Mouse (Mus musculus) CH12.LX (cell line): ENCODE measurements around the gene Eya4. TPM values are rescaled to one million over a fixed set of nuclear protein-coding genes. Genes with fewer than 3 reads are reported as not detected.

Source experiments
- DNase-seq: peaks from one replicate; pipeline ENCODE4 v3.0.0-alpha.2; 2013; ENCODE audit errors: extremely low read depth
- H3K27ac ChIP-seq: 2 replicates; pipeline ENCODE4 v1.5.1; 2012; ENCODE audit warnings: low read depth, mild to moderate bottlenecking, control low read depth, moderate library complexity; ENCODE audit not compliant: insufficient read depth
- H3K27me3 ChIP-seq: replicated peaks from 2 replicates; pipeline ENCODE3; 2012; ENCODE audit warnings: inconsistent platforms
- H3K36me3 ChIP-seq, 2 experiments: replicated peaks in 1 of 2; 2 replicates each; pipeline versions ENCODE3 to v1.6.1; 2012; ENCODE audit warnings: inconsistent platforms in 1 of 2, low read length in 1 of 2, mild to moderate bottlenecking in 1 of 2, mixed read lengths in 1 of 2, moderate library complexity in 1 of 2; ENCODE audit not compliant: control insufficient read depth in 1 of 2, insufficient read depth in 1 of 2
- H3K4me1 ChIP-seq, 2 experiments: 2 replicates each; pipeline ENCODE4 v1.6.1; 2012; ENCODE audit warnings: inconsistent platforms in 1 of 2, moderate library complexity in 1 of 2; ENCODE audit not compliant: insufficient read depth in 2 of 2, control insufficient read depth in 1 of 2
- H3K4me2 ChIP-seq: 2 replicates; pipeline ENCODE4 v1.6.1; 2012; ENCODE audit warnings: low read depth, mild to moderate bottlenecking, control low read depth; ENCODE audit not compliant: poor library complexity, insufficient read depth, severe bottlenecking
- H3K4me3 ChIP-seq, 3 experiments: fragments of 150-350 bp in 1 of 3; sonication (generic) in 1 of 3; replicated peaks in 1 of 3; 2 replicates each; pipeline versions ENCODE3 to v1.5.1; 2011 to 2012; ENCODE audit warnings: low read depth in 2 of 3, low read length in 2 of 3, mild to moderate bottlenecking in 2 of 3, moderate library complexity in 2 of 3, control low read depth in 1 of 3, improper control_type of control experiment in 1 of 3, inconsistent platforms in 1 of 3, mixed read lengths in 1 of 3; ENCODE audit not compliant: poor library complexity in 1 of 3
- H3K79me2 ChIP-seq: replicated peaks from 2 replicates; pipeline ENCODE4 v1.6.1; 2012; ENCODE audit warnings: mild to moderate bottlenecking, moderate library complexity; ENCODE audit not compliant: control insufficient read depth, poor library complexity, insufficient read depth, severe bottlenecking; ENCODE audit errors: extremely low read depth
- H3K9ac ChIP-seq: 2 replicates; pipeline ENCODE4 v1.6.1; 2012; ENCODE audit warnings: low read depth, mild to moderate bottlenecking, control low read depth, moderate library complexity; ENCODE audit not compliant: insufficient read depth
- H3K9me3 ChIP-seq: replicated peaks from 2 replicates; pipeline ENCODE3; 2012; ENCODE audit warnings: low read length, inconsistent platforms, mixed read lengths
- CHD1 ChIP-seq: IDR thresholded peaks from 2 replicates; pipeline ENCODE4 v1.6.1; 2012; ENCODE audit warnings: low read depth, low read length, improper control_type of control experiment, inconsistent platforms
- CHD2 ChIP-seq: IDR thresholded peaks from 2 replicates; pipeline ENCODE4 v1.6.1; 2011; ENCODE audit warnings: low read length, improper control_type of control experiment
- E2F4 ChIP-seq: IDR thresholded peaks from 2 replicates; pipeline ENCODE4 v1.6.1; 2011; ENCODE audit warnings: low read depth, low read length, improper control_type of control experiment; ENCODE audit not compliant: insufficient replicate concordance
- EP300 ChIP-seq: IDR thresholded peaks from 2 replicates; pipeline ENCODE4 v1.6.1; 2011; ENCODE audit warnings: low read length, improper control_type of control experiment
- ETS1 ChIP-seq: conservative IDR thresholded peaks from 2 replicates; pipeline ENCODE4 v1.6.1; 2012; ENCODE audit warnings: low read depth, mild to moderate bottlenecking, inconsistent platforms, low read length, improper control_type of control experiment, moderate library complexity
- HCFC1 ChIP-seq: IDR thresholded peaks from 2 replicates; pipeline ENCODE4 v1.6.1; 2012; ENCODE audit warnings: low read depth, mild to moderate bottlenecking, inconsistent platforms, low read length, improper control_type of control experiment
- JUN ChIP-seq: IDR thresholded peaks from 2 replicates; pipeline ENCODE4 v1.6.1; 2011; ENCODE audit warnings: low read depth, mild to moderate bottlenecking, low read length, improper control_type of control experiment, moderate library complexity; ENCODE audit not compliant: insufficient read depth
- MAFK ChIP-seq: IDR thresholded peaks from 2 replicates; pipeline ENCODE4 v1.6.1; 2011; ENCODE audit warnings: low read length, improper control_type of control experiment; ENCODE audit not compliant: insufficient replicate concordance
- MAZ ChIP-seq: IDR thresholded peaks from 2 replicates; pipeline ENCODE4 v1.6.1; 2012; ENCODE audit warnings: low read depth, mild to moderate bottlenecking, inconsistent platforms, low read length, improper control_type of control experiment, moderate library complexity
- MEF2A ChIP-seq: IDR thresholded peaks from 2 replicates; pipeline ENCODE4 v1.6.1; 2014; ENCODE audit warnings: low read depth, mild to moderate bottlenecking, inconsistent platforms, low read length, improper control_type of control experiment, borderline replicate concordance
- MXI1 ChIP-seq: IDR thresholded peaks from 2 replicates; pipeline ENCODE4 v1.6.1; 2011; ENCODE audit warnings: mild to moderate bottlenecking, low read depth, low read length, improper control_type of control experiment
- NELFE ChIP-seq: IDR thresholded peaks from 2 replicates; pipeline ENCODE4 v1.6.1; 2011; ENCODE audit warnings: low read depth, low read length, improper control_type of control experiment
- NRF1 ChIP-seq: IDR thresholded peaks from 2 replicates; pipeline ENCODE4 v1.6.1; 2014; ENCODE audit warnings: low read depth, mild to moderate bottlenecking, inconsistent platforms, low read length, improper control_type of control experiment, moderate library complexity
- POLR2A ChIP-seq: IDR thresholded peaks from 2 replicates; pipeline ENCODE4 v1.6.1; 2011; ENCODE audit warnings: low read depth, mild to moderate bottlenecking, improper control_type of control experiment, low read length
- RAD21 ChIP-seq: IDR thresholded peaks from 2 replicates; pipeline ENCODE4 v1.6.1; 2011; ENCODE audit warnings: low read depth, mild to moderate bottlenecking, low read length, improper control_type of control experiment, moderate library complexity
- TCF12 ChIP-seq: IDR thresholded peaks from 2 replicates; pipeline ENCODE4 v1.6.1; 2014; ENCODE audit warnings: low read depth, mild to moderate bottlenecking, inconsistent platforms, low read length, improper control_type of control experiment
- USF1 ChIP-seq: IDR thresholded peaks from 2 replicates; pipeline ENCODE4 v1.6.1; 2014; ENCODE audit warnings: low read depth, mild to moderate bottlenecking, inconsistent platforms, low read length, improper control_type of control experiment
- USF2 ChIP-seq: conservative IDR thresholded peaks from 2 replicates; pipeline ENCODE4 v1.6.1; 2011; ENCODE audit warnings: low read depth, low read length, improper control_type of control experiment
- ZC3H11A ChIP-seq: IDR thresholded peaks from 2 replicates; pipeline ENCODE4 v1.6.1; 2012; ENCODE audit warnings: low read depth, mild to moderate bottlenecking, inconsistent platforms, low read length, improper control_type of control experiment
- ZKSCAN1 ChIP-seq: IDR thresholded peaks from 2 replicates; pipeline ENCODE4 v1.6.1; 2012; ENCODE audit warnings: low read depth, inconsistent platforms, low read length, improper control_type of control experiment, borderline replicate concordance
- ZNF384 ChIP-seq: IDR thresholded peaks from 2 replicates; pipeline ENCODE4 v1.6.1; 2012; ENCODE audit warnings: low read depth, low read length, improper control_type of control experiment, inconsistent platforms
- dilution Hi-C: fragments of 300-500 bp; cut with MboI; formaldehyde crosslinking; loops from 2 replicates; pipeline ENCODE4 v1.14.3; 2020; ENCODE audit warnings: low sequenced_read_pairs; ENCODE audit not compliant: extremely low pct_unique_long_range_greater_than_20kb, extremely low pct_ligation_motif_present
- in situ Hi-C: fragments of 300-500 bp; cut with MboI; formaldehyde crosslinking; loops from 3 replicates; pipeline ENCODE4 v1.14.3; 2019; ENCODE audit warnings: low sequenced_read_pairs, low pct_ligation_motif_present, low pct_unique_long_range_greater_than_20kb, mixed read lengths
- polyA plus RNA-seq: library from polyadenylated mRNA; unstranded; fragments of >175 nt; gene quantifications from 2 replicates; pipeline ENCODE4 v1.2.1, GENCODE M21; 2012; ENCODE audit warnings: low read depth; ENCODE audit not compliant: insufficient read length
- total RNA-seq, 2 experiments: library from RNA; depleted of rRNA; stranded (reverse); fragments of 300-350 nt in 1 of 2; fragments of >200 nt in 1 of 2; gene quantifications; 2 replicates each; pipeline ENCODE4 v1.2.3; 2012 to 2014

Eya4 gene
- total and polyA plus RNA-seq, 3 experiments, result 0.05 to 0.10 TPM; not detected in 1

- H3K4me2 ChIP-seq, result no peak overlapping the region
- no peaks in the 10 kb centered on the region for H3K27me3 ChIP-seq
- no peak overlapping the region for H3K27ac ChIP-seq
- no peaks in the 10 kb centered on the region for H3K79me2 ChIP-seq
- DNase-seq, result no peak
- H3K4me3 ChIP-seq, result no peak overlapping the region
- dilution Hi-C loops, result no loop called here
- H3K36me3 ChIP-seq, result no peaks in the 10 kb centered on the region
- no peak overlapping the region for H3K9ac ChIP-seq
- H3K9me3 ChIP-seq, result no peaks in the 10 kb centered on the region
- TF ChIP-seq ETS1 (no peak), POLR2A (no peak), ZNF384 (no peak), MXI1 (no peak), NRF1 (no peak), NELFE (no peak), TCF12 (no peak), E2F4 (no peak)
- H3K4me1 ChIP-seq, result no peaks in the 10 kb centered on the region
- in situ Hi-C loops, result no loop called here
Observed at GRCm38 (mm10) chr10:23327651-23328050, 22.9 kb downstream of the Eya4 start.

- Histone ChIP-seq H3K9me3 (no peaks in the 10 kb centered on the region), H3K4me3 (no peak overlapping the region), H3K27ac (no peak overlapping the region), H3K4me2 (no peak overlapping the region), H3K9ac (no peak overlapping the region), H3K4me1 (no peaks in the 10 kb centered on the region), H3K79me2 (no peaks in the 10 kb centered on the region), H3K27me3 (no peaks in the 10 kb centered on the region), H3K36me3 (no peaks in the 10 kb centered on the region)
- in situ Hi-C loops, result no loop called here
- no peak for DNase-seq
- dilution Hi-C loops, result no loop called here
- TF ChIP-seq MAFK (no peak), HCFC1 (no peak), MEF2A (no peak), NELFE (no peak), CHD1 (no peak), POLR2A (no peak), USF2 (no peak), ZC3H11A (no peak), RAD21 (no peak), USF1 (no peak), ETS1 (no peak)
Observed at GRCm38 (mm10) chr10:23322275-23322674, 28.3 kb downstream of the Eya4 start.

DNA sequence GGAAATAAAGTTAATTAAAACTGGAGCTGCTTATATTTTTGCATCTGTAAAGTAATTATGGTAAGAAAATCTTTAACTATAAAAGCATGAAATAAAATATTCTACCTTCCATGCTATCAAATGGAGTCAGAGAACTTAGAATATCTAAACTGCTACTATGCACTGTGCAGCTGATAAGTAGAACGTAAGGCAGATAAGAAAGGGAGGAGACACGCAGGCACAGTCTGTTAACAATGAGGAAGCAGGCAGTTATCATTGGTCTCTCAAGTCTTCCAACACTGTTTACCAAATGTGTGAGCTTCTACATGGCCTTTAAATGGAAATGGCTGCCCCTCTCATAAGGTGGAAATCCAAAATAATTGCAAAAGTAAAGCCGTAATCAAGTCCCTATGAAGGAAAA lies 55.0 kb downstream of the Eya4 start:
- no peak overlapping the region for H3K27ac ChIP-seq
- dilution Hi-C loops (no loop called here), in situ Hi-C loops (no loop called here)
- H3K9me3 ChIP-seq, result no peaks in the 10 kb centered on the region
- H3K4me3 ChIP-seq, result no peak overlapping the region
- H3K36me3 ChIP-seq, result no peaks in the 10 kb centered on the region
- no peak for TF ChIP-seq MEF2A
- no peak for TF ChIP-seq CHD2
- no peak for TF ChIP-seq MAZ
- no peak for TF ChIP-seq EP300
- TF ChIP-seq JUN, result no peak
- no peak for TF ChIP-seq USF2
- no peak for TF ChIP-seq POLR2A
- TF ChIP-seq ZKSCAN1, result no peak
- TF ChIP-seq, all 38 proteins: peak for 0
- Histone ChIP-seq H3K27me3 (no peaks in the 10 kb centered on the region), H3K4me1 (no peaks in the 10 kb centered on the region), H3K79me2 (no peaks in the 10 kb centered on the region), H3K4me2 (no peak overlapping the region), H3K9ac (no peak overlapping the region)
- DNase-seq, result no peak
